Mouse (Mus musculus): ENCODE data around the gene Tcf25. TPM values are rescaled to one million over a fixed set of nuclear protein-coding genes. Genes with fewer than 3 reads are reported as not detected.

The Tcf25 gene
- polyA plus RNA-seq, 1 experiment from 2014 or later = 278 TPM

DNA sequence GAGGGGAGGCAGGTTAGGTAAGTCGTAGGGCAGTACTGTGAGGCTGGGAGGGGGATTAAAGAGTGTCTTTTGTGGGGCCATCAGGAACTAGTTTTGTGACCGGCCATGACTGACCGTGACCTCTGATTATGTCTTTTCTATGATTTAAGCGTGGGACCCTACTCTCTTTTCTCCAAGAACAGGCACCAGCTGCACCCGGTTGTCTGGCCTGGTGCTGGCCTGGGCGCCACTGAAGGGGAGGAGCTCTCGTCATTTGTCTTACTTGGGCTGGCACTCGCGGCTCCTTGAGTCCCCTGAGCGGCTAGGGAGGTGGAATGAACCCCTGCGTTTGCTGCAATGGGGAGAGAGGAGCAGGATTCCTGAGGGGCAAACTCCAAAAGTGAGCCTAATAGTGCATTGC is 20.3 kb upstream of the Tcf25 start:
- Histone ChIP-seq H3K27me3 (replicated peaks) (no peaks in the 10 kb centered on the region), H3K36me3 (peaks cover 22% of the 10 kb centered on the region), H3K9me3 (no peaks in the 10 kb centered on the region), H3K27ac (no peak overlapping the region), H3K9ac (no peak overlapping the region), H3K4me2 (replicated peaks) (no peak overlapping the region), H3K4me1 (peaks cover 5% of the 10 kb centered on the region; the same call in 1 of the 2 replicates), H3K4me3 (no peak overlapping the region)
- ATAC-seq (ENCODE audit: low FRiP score, low read depth) = no peak
- 39% methylated on average over 11 of the region's 11 CpGs for WGBS

DNA sequence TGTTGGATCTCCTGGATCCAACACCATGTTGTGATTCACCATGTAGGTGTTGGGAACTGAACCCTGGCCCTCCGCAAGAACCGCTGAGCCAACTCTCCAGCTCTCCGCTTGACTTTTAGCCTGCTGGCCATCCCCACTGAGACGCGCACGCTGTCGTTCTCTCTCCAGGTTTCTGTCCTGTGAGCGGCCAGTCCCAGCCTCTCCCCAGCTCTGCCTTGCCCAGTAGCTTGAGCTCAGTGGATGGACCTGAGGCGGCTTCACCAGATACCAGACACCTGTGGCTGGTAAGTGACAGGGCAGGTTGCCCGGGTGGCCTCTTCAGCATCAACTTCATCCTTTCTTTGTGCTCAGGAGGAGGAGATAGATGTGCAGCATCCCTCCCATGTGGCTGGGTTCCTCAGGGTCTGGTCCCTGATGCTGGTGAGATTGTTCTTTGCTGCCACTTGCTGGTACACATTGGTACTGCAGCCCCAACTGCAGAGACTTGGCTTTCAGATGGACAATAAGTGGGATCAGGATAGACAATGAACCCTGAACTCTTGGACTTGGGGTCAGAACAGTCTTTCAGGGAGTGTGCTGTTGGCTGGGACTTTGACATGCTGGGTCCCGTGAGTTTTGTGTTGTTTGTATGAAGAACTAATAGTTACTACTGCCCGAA is 12.3 kb upstream of the Tcf25 start:
- 53% methylated on average over 12 of the region's 12 CpGs for WGBS
- Histone ChIP-seq H3K27me3 (replicated peaks) (no peaks in the 10 kb centered on the region), H3K4me2 (replicated peaks) (no peak overlapping the region), H3K9ac (no peak overlapping the region), H3K9me3 (no peaks in the 10 kb centered on the region), H3K4me3 (no peak overlapping the region), H3K4me1 (no peaks in the 10 kb centered on the region), H3K36me3 (peaks cover 53% of the 10 kb centered on the region), H3K27ac (no peak overlapping the region)
- peak; percentile 63 for ATAC-seq (ENCODE audit: low FRiP score, low read depth)

DNA sequence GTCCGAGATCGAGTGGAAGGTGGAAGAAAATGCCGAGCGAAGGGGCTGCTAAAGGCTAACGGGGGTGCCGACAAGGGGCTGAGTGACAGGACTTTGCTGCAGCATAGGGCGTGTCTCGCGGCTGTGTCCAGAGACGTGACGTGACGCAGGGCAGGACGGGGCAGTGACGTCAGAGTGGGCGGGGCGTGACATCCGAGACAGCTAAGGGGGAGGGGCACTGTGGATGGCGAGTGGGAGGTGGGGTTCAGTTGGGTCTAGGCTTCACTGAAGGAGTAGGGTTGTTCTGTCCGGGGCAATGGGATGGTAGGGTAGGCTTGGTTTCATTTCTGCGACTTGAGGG is 656 bp downstream of the Tcf25 start:
- H3K4me1 ChIP-seq = peaks cover 23% of the 10 kb centered on the region
- peak overlapping the region; percentile 79 for H3K4me2 ChIP-seq (replicated peaks)
- peaks cover 10% of the 10 kb centered on the region; the same call in 1 of the 2 replicates for H3K36me3 ChIP-seq
- H3K27me3 ChIP-seq (replicated peaks) = no peaks in the 10 kb centered on the region
- peak overlapping the region; percentile 90 for H3K27ac ChIP-seq
- peak overlapping the region; percentile 72 for H3K4me3 ChIP-seq
- peak overlapping the region; percentile 76 for H3K9ac ChIP-seq
- under 1% methylated on average over 20 of the region's 20 CpGs for WGBS
- peak; percentile 85 for ATAC-seq (ENCODE audit: low FRiP score, low read depth)
- H3K9me3 ChIP-seq = no peaks in the 10 kb centered on the region

- Histone ChIP-seq H3K4me3 (no peak overlapping the region), H3K9ac (no peak overlapping the region), H3K27ac (no peak overlapping the region), H3K4me1 (peaks cover 23% of the 10 kb centered on the region), H3K36me3 (peaks cover 4% of the 10 kb centered on the region; the same call in 1 of the 2 replicates), H3K4me2 (replicated peaks) (0 out of 2 replicates have a peak overlapping the region, but pooled peaks have one; percentile 0), H3K27me3 (replicated peaks) (no peaks in the 10 kb centered on the region), H3K9me3 (no peaks in the 10 kb centered on the region)
- no peak for ATAC-seq (ENCODE audit: low FRiP score, low read depth)
- 84% methylated on average over 10 of the region's 10 CpGs for WGBS
Observed at GRCm38 (mm10) chr8:123375701-123376100, 2.1 kb downstream of the Tcf25 start.

DNA sequence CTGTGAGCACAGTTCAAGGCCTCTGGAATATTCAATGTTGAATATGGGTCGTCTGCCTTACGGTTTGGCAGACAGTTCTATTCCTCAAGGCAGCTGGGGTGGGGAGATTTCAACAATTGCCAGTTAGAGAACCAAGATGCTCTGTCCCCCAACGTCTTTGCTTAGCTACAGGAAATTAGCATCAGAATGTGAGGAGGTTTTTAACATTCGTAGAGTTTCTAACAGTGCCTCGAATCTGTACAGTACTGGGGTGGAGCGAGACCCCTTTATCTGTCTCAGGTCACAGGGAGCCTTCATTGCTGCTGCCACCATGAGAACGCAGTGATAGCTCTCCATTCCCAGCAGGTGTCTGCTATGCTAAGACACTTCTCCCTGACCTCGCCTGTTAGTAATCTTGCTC is 2.6 kb downstream of the Tcf25 start:
- Histone ChIP-seq H3K4me1 (peaks cover 23% of the 10 kb centered on the region), H3K36me3 (peaks cover 8% of the 10 kb centered on the region; the same call in 1 of the 2 replicates), H3K4me3 (no peak overlapping the region), H3K4me2 (replicated peaks) (no peak overlapping the region), H3K27ac (no peak overlapping the region), H3K9me3 (no peaks in the 10 kb centered on the region), H3K9ac (no peak overlapping the region), H3K27me3 (replicated peaks) (no peaks in the 10 kb centered on the region)
- WGBS = 53% methylated on average over 8 of the region's 8 CpGs
- no peak for ATAC-seq (ENCODE audit: low FRiP score, low read depth)

DNA sequence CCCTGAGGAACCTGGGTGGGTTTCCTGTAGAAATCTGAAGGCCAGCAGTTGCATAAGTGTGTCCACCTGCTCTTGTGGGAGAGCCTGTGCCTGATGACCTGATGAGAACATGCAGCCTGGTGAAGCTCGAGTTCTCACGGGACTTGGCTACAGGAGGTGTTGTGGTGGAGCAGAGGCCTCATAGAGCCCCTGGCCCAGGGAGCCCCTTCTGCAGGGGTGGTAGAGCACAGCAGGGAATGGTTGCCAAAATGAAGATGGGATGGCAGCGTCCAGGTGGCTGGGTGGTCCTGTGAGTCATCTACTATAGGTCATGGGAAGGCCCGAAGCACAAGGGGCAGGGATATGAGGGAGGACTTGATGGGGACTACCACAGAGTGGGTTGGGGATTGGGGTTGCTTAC is 8.2 kb downstream of the Tcf25 start:
- ATAC-seq (ENCODE audit: low FRiP score, low read depth) = no peak
- WGBS = 97% methylated on average over 4 of the region's 4 CpGs
- H3K4me2 ChIP-seq (replicated peaks) = no peak overlapping the region
- H3K36me3 ChIP-seq = peaks cover 60% of the 10 kb centered on the region
- H3K9ac ChIP-seq = no peak overlapping the region
- H3K4me3 ChIP-seq = no peak overlapping the region
- H3K27me3 ChIP-seq (replicated peaks) = no peaks in the 10 kb centered on the region
- H3K4me1 ChIP-seq = no peaks in the 10 kb centered on the region
- no peak overlapping the region for H3K27ac ChIP-seq
- H3K9me3 ChIP-seq = no peaks in the 10 kb centered on the region

DNA sequence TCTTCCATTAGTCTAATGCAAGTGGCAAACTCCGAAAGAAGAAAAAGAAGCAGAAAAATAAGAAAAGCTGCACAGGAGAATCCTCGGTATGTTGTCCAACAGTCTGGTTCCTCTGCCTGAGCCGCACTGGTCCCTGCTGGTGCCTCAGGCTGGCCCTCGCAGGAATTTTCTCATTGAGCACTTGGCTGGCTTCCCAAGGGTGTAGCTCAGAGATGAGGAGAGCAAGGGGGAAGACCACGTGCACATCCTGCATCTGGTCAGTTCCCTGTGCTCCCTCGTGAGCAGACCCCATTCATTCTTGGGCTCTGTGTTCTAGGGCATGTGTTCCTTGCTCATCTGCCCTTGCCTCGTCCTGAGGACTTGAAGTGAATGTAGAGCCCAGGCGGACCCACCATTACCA is 9.0 kb downstream of the Tcf25 start:
- 91% methylated on average over 8 of the region's 8 CpGs for WGBS
- peaks cover 68% of the 10 kb centered on the region for H3K36me3 ChIP-seq

GRCm38 (mm10) chr8:123384883-123385540 is 11.5 kb downstream of the Tcf25 start:
- Histone ChIP-seq H3K4me2 (replicated peaks) (no peak overlapping the region), H3K36me3 (peaks cover 93% of the 10 kb centered on the region), H3K27ac (no peak overlapping the region), H3K4me1 (no peaks in the 10 kb centered on the region), H3K4me3 (no peak overlapping the region), H3K27me3 (replicated peaks) (no peaks in the 10 kb centered on the region), H3K9ac (no peak overlapping the region), H3K9me3 (no peaks in the 10 kb centered on the region)
- 75% methylated on average over 9 of the region's 9 CpGs for WGBS
- ATAC-seq (ENCODE audit: low FRiP score, low read depth) = no peak

More for the DNA sequence above, 9.0 kb downstream of the Tcf25 start:
- no peaks in the 10 kb centered on the region for H3K9me3 ChIP-seq
- H3K9ac ChIP-seq = no peak overlapping the region
- H3K27me3 ChIP-seq (replicated peaks) = no peaks in the 10 kb centered on the region
- ATAC-seq (ENCODE audit: low FRiP score, low read depth) = no peak
- no peaks in the 10 kb centered on the region for H3K4me1 ChIP-seq
- H3K4me3 ChIP-seq = no peak overlapping the region
- H3K4me2 ChIP-seq (replicated peaks) = no peak overlapping the region
- no peak overlapping the region for H3K27ac ChIP-seq

DNA sequence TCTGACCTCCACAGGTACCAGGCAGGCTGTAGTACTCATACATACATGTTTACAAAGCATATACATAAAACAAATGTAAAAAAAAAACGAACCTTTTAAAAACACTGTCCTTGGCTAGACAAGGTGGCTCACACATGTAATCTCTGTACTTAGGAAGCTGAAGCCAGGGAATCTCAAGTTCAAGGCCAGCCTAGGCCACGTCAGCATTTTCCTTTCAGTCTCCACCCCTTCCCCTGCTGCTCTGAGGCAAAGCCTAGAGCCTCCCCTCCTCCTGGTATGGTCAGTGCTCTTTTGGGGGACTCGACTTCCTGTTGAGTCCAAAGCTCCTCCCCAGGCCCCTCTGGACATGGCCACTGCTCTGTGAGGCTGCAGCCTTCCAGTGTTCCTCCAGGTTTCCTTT is 13.5 kb downstream of the Tcf25 start:
- Histone ChIP-seq H3K9ac (no peak overlapping the region), H3K27me3 (replicated peaks) (no peaks in the 10 kb centered on the region), H3K36me3 (peaks cover 100% of the 10 kb centered on the region), H3K4me3 (no peak overlapping the region), H3K27ac (no peak overlapping the region), H3K9me3 (no peaks in the 10 kb centered on the region), H3K4me1 (no peaks in the 10 kb centered on the region), H3K4me2 (replicated peaks) (no peak overlapping the region)
- WGBS = 79% methylated on average over 3 of the region's 3 CpGs
- no peak for ATAC-seq (ENCODE audit: low FRiP score, low read depth)

GRCm38 (mm10) chr8:123387801-123388200 is 14.2 kb downstream of the Tcf25 start:
- Histone ChIP-seq H3K27ac (no peak overlapping the region), H3K9ac (no peak overlapping the region), H3K4me3 (no peak overlapping the region), H3K4me2 (replicated peaks) (no peak overlapping the region), H3K9me3 (no peaks in the 10 kb centered on the region), H3K27me3 (replicated peaks) (no peaks in the 10 kb centered on the region), H3K4me1 (no peaks in the 10 kb centered on the region), H3K36me3 (peaks cover 100% of the 10 kb centered on the region)
- ATAC-seq (ENCODE audit: low FRiP score, low read depth) = no peak
- 93% methylated on average over 8 of the region's 8 CpGs for WGBS

- Histone ChIP-seq H3K4me3 (no peak overlapping the region), H3K27me3 (replicated peaks) (no peaks in the 10 kb centered on the region), H3K9ac (no peak overlapping the region), H3K9me3 (no peaks in the 10 kb centered on the region), H3K27ac (no peak overlapping the region), H3K4me2 (replicated peaks) (no peak overlapping the region), H3K36me3 (peaks cover 100% of the 10 kb centered on the region), H3K4me1 (no peaks in the 10 kb centered on the region)
- 96% methylated on average over 7 of the region's 7 CpGs for WGBS
- no peak for ATAC-seq (ENCODE audit: low FRiP score, low read depth)
Observed at GRCm38 (mm10) chr8:123389026-123389425, 15.5 kb downstream of the Tcf25 start.

- Histone ChIP-seq H3K9me3 (no peaks in the 10 kb centered on the region), H3K9ac (no peak overlapping the region), H3K4me3 (no peak overlapping the region), H3K36me3 (peaks cover 100% of the 10 kb centered on the region), H3K27me3 (replicated peaks) (no peaks in the 10 kb centered on the region), H3K4me1 (no peaks in the 10 kb centered on the region), H3K27ac (no peak overlapping the region), H3K4me2 (replicated peaks) (no peak overlapping the region)
- WGBS = 95% methylated on average over 13 of the region's 13 CpGs
- ATAC-seq (ENCODE audit: low FRiP score, low read depth) = no peak
Observed at GRCm38 (mm10) chr8:123398308-123398707, 24.8 kb downstream of the Tcf25 start.

DNA sequence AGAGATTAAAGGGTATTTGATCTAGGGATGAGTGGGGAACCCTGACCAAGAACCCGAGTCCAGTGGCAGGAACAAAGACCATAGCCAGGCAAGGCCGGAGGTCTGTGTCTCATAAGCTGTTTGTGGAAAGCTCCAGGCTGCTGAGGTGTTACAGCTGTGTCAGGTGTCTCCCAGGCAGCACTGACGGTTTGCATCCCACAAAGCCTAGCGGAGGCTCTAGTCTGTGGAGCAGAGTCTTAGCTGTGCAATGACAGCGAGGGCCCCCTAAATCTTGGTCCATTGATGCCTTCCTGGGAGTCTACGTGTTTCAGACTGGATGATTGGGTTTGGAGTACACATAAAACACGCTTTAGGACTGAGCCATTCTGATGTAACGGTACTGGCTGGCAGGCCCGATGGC is 28.4 kb downstream of the Tcf25 start:
- Histone ChIP-seq H3K4me2 (replicated peaks) (no peak overlapping the region), H3K4me3 (no peak overlapping the region), H3K27me3 (replicated peaks) (no peaks in the 10 kb centered on the region), H3K4me1 (0 out of 2 replicates have a peak, but pooled peaks cover 8% of the 10 kb centered on the region), H3K9ac (no peak overlapping the region), H3K36me3 (peaks cover 67% of the 10 kb centered on the region), H3K9me3 (no peaks in the 10 kb centered on the region), H3K27ac (no peak overlapping the region)
- WGBS = 91% methylated on average over 9 of the region's 9 CpGs
- no peak for ATAC-seq (ENCODE audit: low FRiP score, low read depth)
